Comparison of ENCODE assay signal across 21 mouse cellular contexts in the genomic region with DNA sequence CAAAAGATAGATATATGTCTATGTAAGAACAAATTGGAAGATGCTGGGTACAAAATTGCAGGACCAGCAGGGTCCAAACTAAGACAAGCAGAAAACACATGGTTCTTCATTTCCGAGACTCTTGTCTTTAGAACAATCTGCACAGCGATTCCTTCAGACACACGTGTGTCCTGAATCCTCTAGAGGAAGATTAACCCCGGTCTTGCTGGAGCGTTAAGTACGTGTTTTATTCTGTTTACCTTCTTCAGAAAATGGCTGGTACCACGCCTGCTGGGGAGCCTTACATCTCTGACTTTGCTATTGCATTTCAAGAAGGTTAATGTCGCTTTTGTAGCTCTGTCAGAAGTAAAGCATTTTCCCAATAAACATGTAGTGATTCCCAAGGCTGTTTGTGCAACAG.
A peak's percentile ranks its signal among the peaks of the same experiment; 100 is the strongest.
DNase-seq lines count a peak whose midpoint lies in the region; ATAC-seq and TF ChIP-seq lines count a peak whose summit lies in the region.
"Had no signal": no experiment of that assay in that cellular context is flagged by ENCODE, and none has a peak within 500 bp of the region (broad histone marks: within the 10 kb centered on the region; RNA-seq: fewer than 3 reads in every experiment).

No protein-coding gene starts in this region.

- no peaks in the 10 kb centered on the region for H3K27me3 ChIP-seq in forebrain, embryonic 14.5 days (replicated peaks; ENCODE audit: control insufficient read depth, insufficient read depth, low read length)
- H3K27me3 ChIP-seq in hindbrain, embryonic 15.5 days = no peaks in the 10 kb centered on the region
- H3K27me3 ChIP-seq in midbrain, embryonic 16.5 days (ENCODE audit: control insufficient read depth, insufficient read depth, low read depth, low read length) = no peaks in the 10 kb centered on the region
- no peaks in the 10 kb centered on the region for H3K27me3 ChIP-seq in lung, postnatal 0 days (replicated peaks; ENCODE audit: insufficient read depth, low read length)
- H3K27me3 ChIP-seq in heart, embryonic 12.5 days (replicated peaks) = no peaks in the 10 kb centered on the region
- H3K27me3 ChIP-seq: embryonic facial prominence, embryonic 12.5 days; liver, embryonic 13.5 days; megakaryocyte, embryonic 14.5 days had no signal

- no peak for TF ChIP-seq EP300 in lung, postnatal 0 days (IDR thresholded peaks at IDR 0.05)

- WGBS in forebrain, embryonic 14.5 days = 29% methylated on average over 8 of the region's 8 CpGs
- 26% methylated on average over 8 of the region's 8 CpGs for WGBS in hindbrain, embryonic 15.5 days
- 22% methylated on average over 8 of the region's 8 CpGs for WGBS in midbrain, embryonic 16.5 days
- 47% methylated on average over 8 of the region's 8 CpGs for WGBS in lung, postnatal 0 days
- WGBS in heart, embryonic 12.5 days = 68% methylated on average over 8 of the region's 8 CpGs

- H3K4me2 ChIP-seq in forebrain, embryonic 14.5 days (ENCODE audit: low read length) = peak overlapping the region; percentile 35
- H3K4me2 ChIP-seq in hindbrain, embryonic 15.5 days = peak overlapping the region; percentile 41
- peak overlapping the region; percentile 38 for H3K4me2 ChIP-seq in midbrain, embryonic 16.5 days (ENCODE audit: low read length)
- no peak overlapping the region for H3K4me2 ChIP-seq in lung, postnatal 0 days (replicated peaks; ENCODE audit: low read depth, low read length)
- H3K4me2 ChIP-seq in heart, embryonic 12.5 days = no peak overlapping the region
- H3K4me2 ChIP-seq: embryonic facial prominence, embryonic 12.5 days; liver, embryonic 13.5 days had no signal

- no peak for TF ChIP-seq POLR2A in brain, embryonic 14.5 days (IDR thresholded peaks at IDR 0.05; ENCODE audit: borderline replicate concordance, extremely low read depth, insufficient read depth, insufficient read length, poor library complexity, severe bottlenecking)

- H3K4me3 ChIP-seq in forebrain, embryonic 14.5 days (ENCODE audit: low read depth, low read length) = peak overlapping the region; percentile 16
- H3K4me3 ChIP-seq in hindbrain, embryonic 15.5 days = peak overlapping the region; percentile 19
- no peak overlapping the region for H3K4me3 ChIP-seq in midbrain, embryonic 16.5 days (ENCODE audit: low read depth, low read length)
- H3K4me3 ChIP-seq in lung, postnatal 0 days (ENCODE audit: low read depth, low read length) = no peak overlapping the region
- no peak overlapping the region for H3K4me3 ChIP-seq in heart, embryonic 12.5 days
- H3K4me3 ChIP-seq: embryonic facial prominence, embryonic 12.5 days; heart, embryonic 10.5 days; liver, embryonic 13.5 days; megakaryocyte, embryonic 14.5 days had no signal

- H3K9me3 ChIP-seq in forebrain, embryonic 14.5 days (replicated peaks; ENCODE audit: control insufficient read depth, low read length) = no peaks in the 10 kb centered on the region
- no peaks in the 10 kb centered on the region for H3K9me3 ChIP-seq in hindbrain, embryonic 15.5 days
- H3K9me3 ChIP-seq in midbrain, embryonic 16.5 days (replicated peaks; ENCODE audit: control insufficient read depth, low read length, poor library complexity, severe bottlenecking) = no peaks in the 10 kb centered on the region
- H3K9me3 ChIP-seq in lung, postnatal 0 days (ENCODE audit: low read length) = no peaks in the 10 kb centered on the region
- no peaks in the 10 kb centered on the region for H3K9me3 ChIP-seq in heart, embryonic 12.5 days (replicated peaks)
- H3K9me3 ChIP-seq: embryonic facial prominence, embryonic 12.5 days; heart, embryonic 10.5 days; liver, embryonic 13.5 days had no signal

- H3K36me3 ChIP-seq in forebrain, embryonic 14.5 days (ENCODE audit: control insufficient read depth, insufficient read depth, low read length) = no peaks in the 10 kb centered on the region
- H3K36me3 ChIP-seq in hindbrain, embryonic 15.5 days = no peaks in the 10 kb centered on the region
- H3K36me3 ChIP-seq in midbrain, embryonic 16.5 days (ENCODE audit: control insufficient read depth, insufficient read depth, low read length) = no peaks in the 10 kb centered on the region
- no peaks in the 10 kb centered on the region for H3K36me3 ChIP-seq in lung, postnatal 0 days (ENCODE audit: insufficient read depth, low read length)
- H3K36me3 ChIP-seq in heart, embryonic 12.5 days = no peaks in the 10 kb centered on the region
- H3K36me3 ChIP-seq: embryonic facial prominence, embryonic 12.5 days; heart, embryonic 10.5 days; liver, embryonic 13.5 days had no signal

- no peak overlapping the region for H3K27ac ChIP-seq in forebrain, embryonic 14.5 days (ENCODE audit: low read depth, low read length)
- no peak overlapping the region; the same call in 1 of the 2 replicates for H3K27ac ChIP-seq in hindbrain, embryonic 15.5 days (replicated peaks)
- H3K27ac ChIP-seq in midbrain, embryonic 16.5 days (ENCODE audit: low read length) = no peak overlapping the region
- no peak overlapping the region for H3K27ac ChIP-seq in lung, postnatal 0 days (ENCODE audit: low read length)
- H3K27ac ChIP-seq in heart, embryonic 12.5 days (ENCODE audit: poor library complexity, severe bottlenecking) = no peak overlapping the region
- H3K27ac ChIP-seq: embryonic facial prominence, embryonic 12.5 days; heart, embryonic 10.5 days; liver, embryonic 13.5 days had no signal

- DNase-seq in brain, embryonic 14.5 days (ENCODE audit: low read depth) = peak; percentile 68
- DNase-seq in forebrain, embryonic 14.5 days (ENCODE audit: low spot score) = peak; percentile 34
- DNase-seq in urinary bladder, postnatal 14 days (ENCODE audit: low spot score) = no peak
- DNase-seq in lung, postnatal 0 days (ENCODE audit: low spot score) = no peak
- DNase-seq: B cell, adult 2 months; cerebellum, adult 11-12 months; cerebellum, postnatal 36 days; gastrocnemius, postnatal 10 days; kidney, adult 18-20 months; kidney, postnatal 36 days; left cerebral cortex, postnatal 4 days; liver, embryonic 13.5 days; retina, postnatal 1 day; thymus, postnatal 25 days had no signal

- no peak for TF ChIP-seq CTCF in brain, embryonic 14.5 days (IDR thresholded peaks at IDR 0.05; ENCODE audit: borderline replicate concordance, extremely low read depth, insufficient read depth, insufficient read length)
- no peak for TF ChIP-seq CTCF in lung, postnatal 0 days (IDR thresholded peaks at IDR 0.05)

- ATAC-seq in forebrain, embryonic 14.5 days = no peak
- no peak for ATAC-seq in hindbrain, embryonic 15.5 days (ENCODE audit: low FRiP score, low read depth)
- ATAC-seq in midbrain, embryonic 16.5 days = no peak
- ATAC-seq in lung, postnatal 0 days = no peak
- ATAC-seq in heart, embryonic 12.5 days (ENCODE audit: insufficient number of reproducible peaks, low FRiP score) = no peak
- ATAC-seq in activated CD4-positive, CD25-positive, alpha-beta regulatory T cell, adult 4 months = no peak

- peaks cover 27% of the 10 kb centered on the region for H3K4me1 ChIP-seq in forebrain, embryonic 14.5 days (ENCODE audit: control insufficient read depth, insufficient read depth, low read length)
- peaks cover 13% of the 10 kb centered on the region for H3K4me1 ChIP-seq in hindbrain, embryonic 15.5 days (replicated peaks)
- peaks cover 8% of the 10 kb centered on the region for H3K4me1 ChIP-seq in midbrain, embryonic 16.5 days (ENCODE audit: control insufficient read depth, insufficient read depth, low read length)
- no peaks in the 10 kb centered on the region for H3K4me1 ChIP-seq in lung, postnatal 0 days (ENCODE audit: insufficient read depth, low read depth, low read length)
- 0 out of 2 replicates have a peak, but pooled peaks cover 2% of the 10 kb centered on the region for H3K4me1 ChIP-seq in heart, embryonic 12.5 days (replicated peaks)
- H3K4me1 ChIP-seq: heart, embryonic 10.5 days; liver, embryonic 13.5 days; megakaryocyte, embryonic 14.5 days had no signal

- peak overlapping the region; percentile 49 for H3K9ac ChIP-seq in forebrain, embryonic 14.5 days (ENCODE audit: low read length)
- no peak overlapping the region for H3K9ac ChIP-seq in hindbrain, embryonic 15.5 days
- H3K9ac ChIP-seq in midbrain, embryonic 16.5 days (ENCODE audit: low read depth, low read length) = peak overlapping the region; percentile 31; the same call in 1 of the 2 replicates
- H3K9ac ChIP-seq in lung, postnatal 0 days (replicated peaks; ENCODE audit: low read depth) = no peak overlapping the region
- no peak overlapping the region for H3K9ac ChIP-seq in heart, embryonic 12.5 days
- H3K9ac ChIP-seq: embryonic facial prominence, embryonic 12.5 days; liver, embryonic 13.5 days had no signal

Comparison
In these comparisons a context has a peak if more than half of its experiments do, and no peak if none do; other contexts are left out.
1. DNase-seq: peak in brain, embryonic 14.5 days (single experiment) and forebrain, embryonic 14.5 days (single experiment); none in urinary bladder, postnatal 14 days (single experiment) and lung, postnatal 0 days (single experiment).
2. H3K4me2 ChIP-seq: peak in forebrain, embryonic 14.5 days (single experiment), hindbrain, embryonic 15.5 days (single experiment) and midbrain, embryonic 16.5 days (single experiment); none in lung, postnatal 0 days (single experiment) and heart, embryonic 12.5 days (single experiment).
3. H3K4me3 ChIP-seq: peak in forebrain, embryonic 14.5 days (single experiment) and hindbrain, embryonic 15.5 days (single experiment); none in midbrain, embryonic 16.5 days (single experiment), lung, postnatal 0 days (single experiment) and heart, embryonic 12.5 days (single experiment).
4. H3K9ac ChIP-seq: peak in forebrain, embryonic 14.5 days (single experiment) and midbrain, embryonic 16.5 days (single experiment); none in hindbrain, embryonic 15.5 days (single experiment), lung, postnatal 0 days (single experiment) and heart, embryonic 12.5 days (single experiment).